Mouse (Mus musculus) MEL (cell line): ENCODE measurements around the gene Lca5.

ENCODE experiments used
- CTCF ChIP-seq, 3 experiments: IDR thresholded peaks in 2 of 3; conservative IDR thresholded peaks in 1 of 3; 2 replicates each; pipeline ENCODE4 v1.5.1; 2011 to 2012; ENCODE audit warnings: low read length in 3 of 3, low read depth in 2 of 3, mild to moderate bottlenecking in 2 of 3, improper control_type of control experiment in 1 of 3, inconsistent platforms in 1 of 3, mixed read lengths in 1 of 3, moderate library complexity in 1 of 3; ENCODE audit not compliant: control insufficient read depth in 1 of 3, insufficient read depth in 1 of 3, poor library complexity in 1 of 3, severe bottlenecking in 1 of 3
- ELF1 ChIP-seq: IDR thresholded peaks from 2 replicates; pipeline ENCODE4 v1.6.1; 2014; ENCODE audit warnings: low read depth, mild to moderate bottlenecking, inconsistent platforms, low read length, improper control_type of control experiment, moderate library complexity
- EP300 ChIP-seq, 2 experiments: IDR thresholded peaks; 2 replicates each; pipeline ENCODE4 v1.6.1; 2011; ENCODE audit warnings: improper control_type of control experiment in 2 of 2, low read length in 2 of 2, low read depth in 1 of 2, mild to moderate bottlenecking in 1 of 2
- JUND ChIP-seq: IDR thresholded peaks from 2 replicates; pipeline ENCODE4 v1.6.1; 2011; ENCODE audit warnings: low read depth, mild to moderate bottlenecking, improper control_type of control experiment, low read length
- MEF2A ChIP-seq: IDR thresholded peaks from 2 replicates; pipeline ENCODE4 v1.6.1; 2014; ENCODE audit warnings: low read depth, mild to moderate bottlenecking, inconsistent platforms, low read length, improper control_type of control experiment; ENCODE audit not compliant: poor library complexity, insufficient replicate concordance, severe bottlenecking; ENCODE audit errors: extremely low read depth
- POLR2A ChIP-seq, 2 experiments: IDR thresholded peaks; 2 replicates each; pipeline ENCODE4 v1.6.1; 2011 to 2012; ENCODE audit warnings: low read length in 2 of 2, mild to moderate bottlenecking in 2 of 2, control low read depth in 1 of 2, improper control_type of control experiment in 1 of 2, low read depth in 1 of 2, moderate library complexity in 1 of 2; ENCODE audit not compliant: control insufficient read depth in 1 of 2, insufficient read depth in 1 of 2, poor library complexity in 1 of 2
- RCOR1 ChIP-seq: IDR thresholded peaks from 2 replicates; pipeline ENCODE4 v1.6.1; 2012; ENCODE audit warnings: low read depth, mild to moderate bottlenecking, inconsistent platforms, low read length, improper control_type of control experiment
- SIN3A ChIP-seq: IDR thresholded peaks from 2 replicates; pipeline ENCODE4 v1.6.1; 2012; ENCODE audit warnings: low read length, improper control_type of control experiment, inconsistent platforms
- USF1 ChIP-seq: IDR thresholded peaks from 2 replicates; pipeline ENCODE4 v1.6.1; 2014; ENCODE audit warnings: low read depth, mild to moderate bottlenecking, inconsistent platforms, low read length, improper control_type of control experiment, moderate library complexity
- ZKSCAN1 ChIP-seq: IDR thresholded peaks from 2 replicates; pipeline ENCODE4 v1.6.1; 2012; ENCODE audit warnings: low read depth, mild to moderate bottlenecking, inconsistent platforms, low read length, improper control_type of control experiment, moderate library complexity
- ZMIZ1 ChIP-seq: IDR thresholded peaks from 2 replicates; pipeline ENCODE4 v1.6.1; 2012; ENCODE audit warnings: low read depth, mild to moderate bottlenecking, inconsistent platforms, low read length, improper control_type of control experiment, moderate library complexity
- ZNF384 ChIP-seq: IDR thresholded peaks from 2 replicates; pipeline ENCODE4 v1.6.1; 2012; ENCODE audit warnings: low read depth, mild to moderate bottlenecking, inconsistent platforms, low read length, improper control_type of control experiment

- TF ChIP-seq MEF2A (no peak), ZMIZ1 (no peak), JUND (no peak), CTCF (IDR thresholded peaks at IDR 0.05 in 2 of 3, conservative IDR thresholded peaks at IDR 0.05 in 1 of 3; ENCODE audit: control insufficient read depth in 1 of 3, insufficient read depth in 1 of 3, low read depth in 2 of 3, low read length in 3 of 3, poor library complexity in 1 of 3, severe bottlenecking in 1 of 3) (no peak), EP300 (IDR thresholded peaks at IDR 0.05; ENCODE audit: low read depth in 1 of 2, low read length in 2 of 2) (no peak), POLR2A (IDR thresholded peaks at IDR 0.05; ENCODE audit: control insufficient read depth in 1 of 2, insufficient read depth in 1 of 2, low read depth in 1 of 2, low read length in 2 of 2, poor library complexity in 1 of 2) (no peak), ELF1 (no peak), SIN3A (no peak), RCOR1 (no peak), USF1 (no peak), ZKSCAN1 (no peak), ZNF384 (no peak)
Measured at GRCm38 (mm10) chr9:83440392-83441357, at the start of gene Lca5.
